Mouse (Mus musculus) G1E-ER4 (cell line): ENCODE results near the gene Cox8a. TPM values are rescaled to one million over a fixed set of nuclear protein-coding genes. Genes with fewer than 3 reads are reported as not detected.

Experiments used
- GATA1 ChIP-seq: IDR thresholded peaks from one replicate; pipeline ENCODE4 v1.8.0; 2012; ENCODE audit warnings: low read length, inconsistent platforms
- polyA plus RNA-seq: library from polyadenylated mRNA; stranded (reverse); fragments of >175 nt; gene quantifications from 2 replicates; pipeline ENCODE4 v1.2.3, GENCODE M21; 2012

The Cox8a gene
- polyA plus RNA-seq = 509 and 546 TPM in 2 replicates

DNA sequence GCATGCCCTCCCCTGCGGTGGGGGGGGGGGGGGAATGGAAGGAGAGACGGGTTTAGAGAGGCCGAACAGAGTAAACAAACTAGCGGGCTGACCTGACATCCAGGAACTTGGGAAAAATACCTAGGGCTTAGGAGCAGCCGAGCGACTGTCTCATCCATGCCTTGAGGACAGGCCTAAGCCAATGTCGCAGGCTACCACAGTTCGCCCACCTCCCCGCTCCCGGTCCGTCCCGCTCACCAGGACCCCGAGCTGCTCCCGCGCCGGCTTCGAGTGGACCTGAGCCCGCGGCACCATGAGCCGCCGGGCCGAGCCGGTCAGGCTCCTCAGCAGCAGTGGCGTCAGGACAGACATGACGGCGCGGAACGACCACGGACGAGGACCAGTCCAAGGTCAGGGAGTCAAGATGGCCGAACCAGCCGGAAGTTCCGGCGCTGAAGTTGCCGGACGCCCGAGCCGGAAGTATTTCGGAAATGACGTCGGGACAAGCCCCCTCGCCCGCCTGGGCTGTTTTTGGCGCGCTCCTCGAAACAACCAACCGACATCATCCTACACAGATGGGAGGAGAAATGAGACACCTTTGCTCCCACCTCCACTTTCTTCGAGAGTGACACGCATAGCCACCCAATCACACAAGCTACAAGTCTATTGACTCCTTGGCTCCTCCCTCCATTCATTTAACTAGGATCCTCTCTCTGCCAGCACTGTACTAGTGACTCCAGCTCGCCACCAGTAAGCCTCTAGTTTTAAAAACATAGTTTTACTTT, at the start of gene Cox8a:
TSS of gene Cox8a (minus strand) at position 455 of the 764 bp plus-strand sequence.
- no peak for TF ChIP-seq GATA1

DNA sequence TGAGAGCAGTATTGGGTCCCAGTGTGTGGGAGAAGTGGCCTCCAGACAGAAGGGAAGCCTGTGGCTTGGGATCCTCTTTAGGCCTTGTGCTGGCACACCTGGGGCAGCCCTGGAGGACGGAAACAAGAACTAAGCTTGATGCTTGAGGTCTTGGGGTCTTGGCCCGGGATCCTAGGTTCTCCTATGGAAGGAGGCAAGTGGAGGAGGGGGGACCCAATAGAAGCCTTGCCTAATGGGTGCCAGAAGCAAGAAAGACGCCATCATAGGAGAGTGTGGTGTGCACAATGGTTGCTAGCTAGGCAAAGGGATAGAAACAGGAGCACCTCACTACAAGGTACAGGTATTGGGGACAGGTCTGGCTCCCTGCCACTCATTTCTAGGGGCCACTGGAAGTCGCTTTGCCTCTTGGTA, 49.0 kb upstream of the Cox8a start:
- no peak for TF ChIP-seq GATA1

- TF ChIP-seq GATA1 = no peak
Observed at GRCm38 (mm10) chr19:7265478-7266191, 48.2 kb upstream of the Cox8a start.

DNA sequence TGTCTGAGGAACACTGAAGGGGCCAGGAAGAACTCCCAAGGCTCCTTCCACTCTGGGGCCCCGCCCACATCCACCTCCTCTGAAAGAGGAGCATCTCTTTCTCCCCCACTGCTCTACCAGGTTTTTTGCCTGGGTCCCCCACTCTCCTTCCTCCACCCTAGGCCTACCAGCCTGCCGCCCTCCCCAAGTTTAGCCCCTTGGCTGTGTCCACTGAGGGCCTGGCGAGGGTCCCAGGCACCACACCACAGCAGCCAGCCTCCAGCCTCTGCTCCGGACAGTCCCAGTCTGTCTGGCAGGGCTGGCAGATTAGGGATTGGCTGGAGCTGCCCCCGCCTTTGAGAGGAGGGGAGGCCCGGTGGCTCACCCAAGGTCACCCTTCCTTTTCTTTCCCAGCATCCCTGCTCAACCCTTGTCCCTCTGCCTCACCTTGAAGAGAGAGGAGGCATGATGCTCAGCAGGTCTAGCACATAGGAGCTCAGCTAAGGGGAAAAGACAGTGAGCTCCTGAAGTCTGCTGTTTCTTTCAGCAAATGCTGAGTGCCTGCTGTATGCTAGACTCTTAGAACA, 47.4 kb upstream of the Cox8a start:
- no peak for TF ChIP-seq GATA1

DNA sequence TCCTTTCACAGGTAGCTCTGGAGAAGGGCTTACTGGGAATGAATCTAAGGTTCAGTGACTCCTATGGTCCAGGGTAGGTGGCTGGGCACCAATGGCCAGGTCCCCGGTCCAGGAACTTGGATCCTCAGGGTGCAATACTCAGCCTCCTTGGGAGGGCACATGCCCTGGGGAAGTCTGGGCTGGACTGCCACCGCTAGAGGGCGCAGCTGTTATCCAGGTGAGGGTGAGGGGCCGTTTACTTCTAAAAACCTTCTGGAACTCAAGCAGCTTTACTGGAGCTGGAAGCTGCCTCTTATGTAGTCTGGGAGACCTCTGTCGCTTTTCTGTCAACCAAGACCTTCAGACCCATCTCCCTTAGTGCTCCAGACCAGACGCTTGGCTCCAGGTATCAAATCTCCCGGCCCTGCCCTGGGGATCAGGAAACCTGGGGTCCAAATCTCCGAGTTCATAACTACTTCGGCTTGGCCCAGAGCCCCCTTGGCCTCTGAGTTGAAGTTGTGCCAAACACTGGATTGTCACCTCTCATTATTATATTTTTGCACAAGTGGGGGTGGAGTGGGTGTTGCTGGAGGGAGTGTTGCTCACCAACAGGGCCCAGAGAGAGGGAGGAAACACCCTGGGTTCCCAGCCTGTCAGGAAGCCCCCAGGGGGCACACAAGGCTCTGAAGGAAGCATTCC, 46.8 kb upstream of the Cox8a start:
- no peak for TF ChIP-seq GATA1

DNA sequence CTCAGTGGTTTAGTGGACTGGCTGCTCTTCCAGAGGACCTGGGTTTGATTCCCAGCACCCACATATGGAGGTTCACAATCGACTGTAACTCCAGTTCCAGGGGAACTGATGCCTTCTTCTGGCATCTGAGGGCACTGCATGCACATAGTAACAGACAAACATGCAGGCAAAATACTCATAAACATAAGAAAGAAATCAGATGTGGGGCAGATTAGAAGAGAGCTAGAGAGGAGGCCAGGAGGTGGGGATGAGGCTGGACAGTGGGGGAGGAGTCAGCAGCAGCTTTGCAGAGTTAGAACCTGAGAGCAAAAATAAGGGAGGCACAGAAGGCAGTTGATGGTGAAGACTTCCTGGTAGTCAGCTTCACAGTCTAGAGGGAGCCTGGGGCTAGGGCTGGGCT, 45.2 kb upstream of the Cox8a start:
- no peak for TF ChIP-seq GATA1

- TF ChIP-seq GATA1 = no peak
Observed at GRCm38 (mm10) chr19:7261964-7262363, 44.5 kb upstream of the Cox8a start.

DNA sequence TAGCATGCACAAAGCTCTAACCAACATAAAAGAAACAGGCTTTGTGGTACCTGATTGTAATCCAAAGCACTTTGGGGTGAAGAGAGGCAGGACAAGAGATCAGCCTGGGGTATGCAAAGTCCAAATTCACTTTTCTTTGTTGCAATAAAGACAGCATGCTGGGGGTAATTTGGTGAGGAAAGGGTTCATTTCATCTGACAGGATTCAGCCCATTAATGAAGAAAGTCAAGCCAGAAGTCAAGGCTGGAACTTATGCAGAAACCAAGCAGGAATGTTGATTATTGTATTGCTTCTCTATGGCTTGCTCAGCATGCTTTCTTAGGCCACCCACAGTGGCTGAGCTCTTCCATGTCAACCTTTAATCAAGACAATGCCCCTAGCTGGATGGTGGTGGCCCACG, 44.1 kb upstream of the Cox8a start:
- TF ChIP-seq GATA1 = no peak

GRCm38 (mm10) chr19:7257881-7258280, 40.5 kb upstream of the Cox8a start:
- TF ChIP-seq GATA1 = no peak

DNA sequence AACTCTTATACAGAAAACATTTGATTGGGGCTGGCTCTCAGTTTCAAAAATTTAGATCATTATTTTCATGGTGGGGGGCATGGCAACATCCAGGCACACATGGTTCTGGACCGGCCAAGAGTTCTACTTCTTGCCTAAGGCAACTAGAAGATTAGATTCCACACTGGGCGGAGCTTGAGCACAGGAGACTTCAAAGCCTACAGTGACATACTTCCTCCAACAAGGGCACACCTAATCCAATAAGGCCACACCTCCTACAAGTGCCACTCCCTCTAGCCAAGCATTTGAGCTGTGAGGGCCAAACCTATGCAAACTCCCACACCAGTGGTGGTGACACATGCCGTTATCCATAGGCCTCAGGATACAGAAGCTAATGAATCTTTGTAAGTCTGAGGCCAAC, 28.6 kb upstream of the Cox8a start:
- no peak for TF ChIP-seq GATA1

DNA sequence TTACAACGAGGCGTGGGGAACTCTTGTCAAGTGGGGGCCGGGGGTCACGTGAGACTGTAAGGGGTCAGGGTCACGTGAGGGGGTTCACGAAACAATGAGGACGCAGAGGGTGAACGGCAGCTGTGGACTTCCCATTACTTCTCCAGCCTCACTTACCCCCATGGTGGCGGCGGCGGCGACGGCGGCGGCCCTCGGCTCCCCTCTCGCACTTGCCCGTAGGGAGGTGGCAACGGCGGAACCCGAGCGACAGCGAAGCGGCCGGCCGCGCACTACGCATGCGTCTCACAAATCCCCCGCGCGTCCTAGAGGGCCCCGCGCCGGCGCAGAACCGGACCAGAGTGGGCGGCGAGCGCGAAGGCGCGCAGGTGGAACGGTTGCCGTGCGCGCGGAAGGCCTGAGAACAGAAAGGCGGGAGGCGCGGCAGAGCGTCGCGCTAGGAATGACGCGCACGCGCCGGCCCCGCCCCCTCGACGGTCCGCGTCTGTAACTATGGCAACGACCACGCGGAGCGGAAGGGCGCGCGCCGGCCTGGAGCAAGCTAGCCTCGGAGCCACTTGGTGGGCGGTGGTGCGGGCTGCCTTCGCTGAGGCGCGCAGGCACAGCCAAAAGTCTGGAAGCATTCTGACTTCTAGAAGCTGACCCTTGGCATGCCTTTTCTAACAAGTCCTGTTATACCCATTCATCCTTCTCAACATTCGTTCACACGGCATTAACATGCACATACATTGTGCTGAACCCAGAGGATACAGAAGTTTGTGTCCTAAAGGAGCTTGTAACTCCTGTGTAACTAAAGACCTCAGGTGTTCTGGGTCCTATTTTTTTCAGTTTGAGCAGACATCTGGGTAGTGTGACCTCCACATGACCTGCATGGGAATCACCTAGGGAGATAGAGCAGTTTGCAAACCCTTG, 23.6 kb upstream of the Cox8a start, which contains the start of gene Naa40:
TSS of gene Naa40 (minus strand) at position 402 of the 909 bp plus-strand sequence.
- no peak for TF ChIP-seq GATA1

DNA sequence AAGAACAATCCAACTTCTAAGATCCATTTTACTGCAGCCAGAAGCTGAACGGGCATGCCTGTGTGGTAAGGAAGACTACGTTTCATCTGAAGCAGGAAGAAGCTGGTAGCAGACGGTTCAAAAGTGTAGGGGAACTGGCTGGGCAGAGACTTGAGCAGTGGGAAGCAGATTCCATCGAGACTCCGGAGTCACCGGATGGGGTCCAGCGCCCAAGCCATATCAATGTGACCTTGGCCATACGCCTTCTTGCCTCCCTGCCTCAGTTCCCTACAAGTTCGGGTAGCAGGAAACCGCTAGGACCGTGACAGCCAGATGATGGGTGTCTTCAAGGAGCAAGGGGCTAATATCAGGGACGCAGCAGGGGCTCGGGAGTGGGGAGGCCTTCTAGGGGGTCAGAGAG, 22.9 kb upstream of the Cox8a start:
- no peak for TF ChIP-seq GATA1

DNA sequence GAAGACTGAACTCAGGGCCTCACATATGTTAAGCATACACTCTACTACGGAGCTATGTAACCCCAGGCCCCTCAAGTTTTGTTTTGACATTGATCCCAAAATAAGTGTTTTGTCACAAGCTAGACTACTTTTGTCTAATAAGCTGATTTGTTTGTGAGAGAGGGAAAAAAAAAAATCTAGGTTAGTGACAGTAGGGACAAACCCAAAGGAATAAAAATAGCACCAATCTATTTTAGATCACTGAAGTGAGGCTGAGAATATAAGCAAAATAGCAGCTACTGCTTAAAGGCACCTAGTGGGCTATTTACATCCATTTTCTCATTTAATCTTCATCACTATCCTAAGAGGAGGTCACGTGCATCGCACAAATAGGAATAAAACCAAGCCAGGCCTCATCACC, 22.2 kb upstream of the Cox8a start:
- no peak for TF ChIP-seq GATA1

- no peak for TF ChIP-seq GATA1
Observed at GRCm38 (mm10) chr19:7236742-7237141, 19.3 kb upstream of the Cox8a start.

DNA sequence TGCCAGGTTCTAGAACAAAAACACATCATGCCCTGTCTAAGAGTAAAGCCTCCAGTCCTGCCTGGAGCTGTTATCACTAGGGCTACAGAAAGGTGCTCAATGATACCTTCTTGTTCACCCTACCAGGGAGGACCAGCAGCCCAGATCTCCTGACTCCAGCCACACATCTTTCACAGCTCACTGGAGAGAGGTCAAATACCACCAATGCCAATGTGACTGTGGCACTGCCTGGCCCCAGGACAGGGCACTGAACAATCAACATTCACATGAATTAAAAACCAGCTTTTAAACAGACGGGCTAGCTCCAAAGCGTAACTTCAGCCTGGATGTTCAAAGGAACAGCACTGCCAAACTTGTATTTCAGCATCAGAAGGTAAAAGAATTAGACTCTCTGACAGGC, 18.6 kb upstream of the Cox8a start:
- no peak for TF ChIP-seq GATA1
